Mouse (Mus musculus): ENCODE results near the gene Gsdma2. TPM values are rescaled to one million over a fixed set of nuclear protein-coding genes. Genes with fewer than 3 reads are reported as not detected.
"Not testable (repeated sequence)": the region's sequence is repeated elsewhere in the genome, so short reads cannot be mapped to it uniquely, and the experiment has no call there.

The Gsdma2 gene
- polyA plus RNA-seq, 1 experiment from 2014 or later: not detected

GRCm38 (mm10) chr11:98673136-98673535 lies 26.6 kb downstream of the Gsdma2 start:
- H3K4me3 ChIP-seq (ENCODE audit: low read length); H3K9me3 ChIP-seq (ENCODE audit: control insufficient read depth, low read length); H3K4me1 ChIP-seq (ENCODE audit: control insufficient read depth, insufficient read depth, low read depth, low read length); H3K36me3 ChIP-seq (ENCODE audit: control insufficient read depth, insufficient read depth, low read length); H3K27me3 ChIP-seq (replicated peaks; ENCODE audit: control insufficient read depth, insufficient read depth, low read length); H3K9ac ChIP-seq (ENCODE audit: low read depth, low read length); H3K27ac ChIP-seq (ENCODE audit: low read depth, low read length): not testable (repeated sequence)
- peak overlapping the region; percentile 25; the same call in 1 of the 2 replicates for H3K4me2 ChIP-seq (ENCODE audit: low read length)
- WGBS: 6% methylated on average over 6 of the region's 7 CpGs
- 0 out of 2 replicates have a peak, but pooled peaks have one; percentile 50 for ATAC-seq

- Histone ChIP-seq H3K27me3 (replicated peaks; ENCODE audit: control insufficient read depth, insufficient read depth, low read length) (no peaks in the 10 kb centered on the region), H3K36me3 (ENCODE audit: control insufficient read depth, insufficient read depth, low read length) (no peaks in the 10 kb centered on the region), H3K4me2 (ENCODE audit: low read length) (no peak overlapping the region), H3K4me1 (ENCODE audit: control insufficient read depth, insufficient read depth, low read depth, low read length) (no peaks in the 10 kb centered on the region), H3K4me3 (ENCODE audit: low read length) (no peak overlapping the region), H3K27ac (ENCODE audit: low read depth, low read length) (no peak overlapping the region), H3K9ac (ENCODE audit: low read depth, low read length) (no peak overlapping the region), H3K9me3 (ENCODE audit: control insufficient read depth, low read length) (no peaks in the 10 kb centered on the region)
- 52% methylated on average over 7 of the region's 7 CpGs for WGBS
- ATAC-seq: no peak
Measured at GRCm38 (mm10) chr11:98675829-98676363, 29.3 kb downstream of the Gsdma2 start.

- Histone ChIP-seq H3K9me3 (ENCODE audit: control insufficient read depth, low read length) (no peaks in the 10 kb centered on the region), H3K4me1 (ENCODE audit: control insufficient read depth, insufficient read depth, low read depth, low read length) (peaks cover 10% of the 10 kb centered on the region), H3K27me3 (replicated peaks; ENCODE audit: control insufficient read depth, insufficient read depth, low read length) (no peaks in the 10 kb centered on the region), H3K4me2 (ENCODE audit: low read length) (no peak overlapping the region), H3K4me3 (ENCODE audit: low read length) (no peak overlapping the region), H3K27ac (ENCODE audit: low read depth, low read length) (no peak overlapping the region), H3K36me3 (ENCODE audit: control insufficient read depth, insufficient read depth, low read length) (no peaks in the 10 kb centered on the region), H3K9ac (ENCODE audit: low read depth, low read length) (no peak overlapping the region)
- ATAC-seq: no peak
- WGBS: 96% methylated on average over 1 of the region's 1 CpGs
Measured at GRCm38 (mm10) chr11:98680023-98680422, 33.5 kb downstream of the Gsdma2 start.

DNA sequence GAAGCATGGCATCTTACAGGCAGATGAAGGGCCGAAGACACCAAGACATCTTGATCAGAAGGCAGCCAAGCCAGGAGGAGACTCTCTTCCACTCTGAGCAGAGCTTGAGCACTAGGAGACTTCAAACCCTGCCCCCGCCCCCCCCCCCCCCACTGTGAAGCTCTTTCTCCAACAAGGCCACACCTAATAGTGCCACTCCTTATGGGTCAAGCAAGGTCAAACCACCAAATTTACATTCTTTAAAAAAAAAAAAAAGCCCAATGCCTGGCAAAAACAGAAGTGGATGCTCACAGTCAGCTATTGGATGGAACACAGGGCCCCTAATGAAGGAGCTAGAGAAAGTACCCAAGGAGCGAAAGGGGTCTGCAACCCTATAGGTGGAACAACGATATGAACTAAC lies 34.0 kb downstream of the Gsdma2 start:
- not testable (repeated sequence) for H3K4me2 ChIP-seq (ENCODE audit: low read length); H3K27ac ChIP-seq (ENCODE audit: low read depth, low read length); ATAC-seq; H3K9ac ChIP-seq (ENCODE audit: low read depth, low read length); H3K9me3 ChIP-seq (ENCODE audit: control insufficient read depth, low read length); H3K4me3 ChIP-seq (ENCODE audit: low read length); H3K36me3 ChIP-seq (ENCODE audit: control insufficient read depth, insufficient read depth, low read length); H3K4me1 ChIP-seq (ENCODE audit: control insufficient read depth, insufficient read depth, low read depth, low read length); H3K27me3 ChIP-seq (replicated peaks; ENCODE audit: control insufficient read depth, insufficient read depth, low read length)
- WGBS: 92% methylated on average over 4 of the region's 4 CpGs

- peaks cover 10% of the 10 kb centered on the region for H3K4me1 ChIP-seq (ENCODE audit: control insufficient read depth, insufficient read depth, low read depth, low read length)
- peaks cover 5% of the 10 kb centered on the region for H3K36me3 ChIP-seq (ENCODE audit: control insufficient read depth, insufficient read depth, low read length)
- 87% methylated on average over 4 of the region's 4 CpGs for WGBS
- ATAC-seq: no peak
- H3K4me3 ChIP-seq (ENCODE audit: low read length): no peak overlapping the region
- no peaks in the 10 kb centered on the region for H3K9me3 ChIP-seq (ENCODE audit: control insufficient read depth, low read length)
- H3K27ac ChIP-seq (ENCODE audit: low read depth, low read length): no peak overlapping the region
- no peaks in the 10 kb centered on the region for H3K27me3 ChIP-seq (replicated peaks; ENCODE audit: control insufficient read depth, insufficient read depth, low read length)
- no peak overlapping the region for H3K9ac ChIP-seq (ENCODE audit: low read depth, low read length)
- no peak overlapping the region for H3K4me2 ChIP-seq (ENCODE audit: low read length)
Measured at GRCm38 (mm10) chr11:98681186-98681585, 34.6 kb downstream of the Gsdma2 start.

- peaks cover 13% of the 10 kb centered on the region for H3K36me3 ChIP-seq (ENCODE audit: control insufficient read depth, insufficient read depth, low read length)
- H3K27ac ChIP-seq (ENCODE audit: low read depth, low read length): peak within 1 kb of the TSS; percentile 77
- peak within 1 kb of the TSS; percentile 88 for H3K4me3 ChIP-seq (ENCODE audit: low read length)
- 5% methylated on average over 45 of the region's 45 CpGs for WGBS
- peak; percentile 98 for ATAC-seq
- peaks cover 10% of the 10 kb centered on the region for H3K4me1 ChIP-seq (ENCODE audit: control insufficient read depth, insufficient read depth, low read depth, low read length)
- no peaks in the 10 kb centered on the region for H3K27me3 ChIP-seq (replicated peaks; ENCODE audit: control insufficient read depth, insufficient read depth, low read length)
- H3K4me2 ChIP-seq (ENCODE audit: low read length): peak within 1 kb of the TSS; percentile 82
- peak within 1 kb of the TSS; percentile 97 for H3K9ac ChIP-seq (ENCODE audit: low read depth, low read length)
- H3K9me3 ChIP-seq (ENCODE audit: control insufficient read depth, low read length): no peaks in the 10 kb centered on the region
Measured at GRCm38 (mm10) chr11:98681786-98682745, 35.5 kb downstream of the Gsdma2 start, which contains the start of gene Psmd3. Psmd3 (plus strand) TSS chr11:98682554.

DNA sequence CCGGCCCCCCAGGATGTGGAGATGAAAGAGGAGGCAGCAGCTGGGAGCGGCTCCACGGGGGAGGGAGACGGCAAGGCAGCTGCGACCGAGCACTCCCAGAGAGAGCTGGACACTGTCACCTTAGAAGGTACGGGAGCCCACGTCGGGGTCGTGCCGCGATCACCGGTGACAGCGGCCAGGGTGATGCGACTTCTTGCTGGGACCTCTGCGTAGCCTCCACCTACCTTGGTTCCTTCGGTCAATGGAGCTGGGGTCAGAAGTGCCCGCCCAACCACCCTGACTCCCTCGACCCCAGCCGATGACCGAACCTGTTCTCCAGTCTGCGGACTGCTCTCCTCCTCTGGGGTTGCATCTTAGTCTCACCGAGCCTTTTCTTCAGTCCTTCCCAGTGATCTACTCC lies 36.3 kb downstream of the Gsdma2 start:
- ATAC-seq: peak; percentile 13; the same call in 1 of the 2 replicates
- H3K36me3 ChIP-seq (ENCODE audit: control insufficient read depth, insufficient read depth, low read length): peaks cover 19% of the 10 kb centered on the region
- peak overlapping the region; percentile 88 for H3K4me3 ChIP-seq (ENCODE audit: low read length)
- H3K9me3 ChIP-seq (ENCODE audit: control insufficient read depth, low read length): no peaks in the 10 kb centered on the region
- peak overlapping the region; percentile 97 for H3K9ac ChIP-seq (ENCODE audit: low read depth, low read length)
- peak overlapping the region; percentile 82 for H3K4me2 ChIP-seq (ENCODE audit: low read length)
- peaks cover 10% of the 10 kb centered on the region for H3K4me1 ChIP-seq (ENCODE audit: control insufficient read depth, insufficient read depth, low read depth, low read length)
- H3K27me3 ChIP-seq (replicated peaks; ENCODE audit: control insufficient read depth, insufficient read depth, low read length): no peaks in the 10 kb centered on the region
- 1% methylated on average over 23 of the region's 23 CpGs for WGBS
- H3K27ac ChIP-seq (ENCODE audit: low read depth, low read length): peak overlapping the region; percentile 77

- WGBS: 91% methylated on average over 9 of the region's 9 CpGs
- Histone ChIP-seq H3K9ac (ENCODE audit: low read depth, low read length) (no peak overlapping the region), H3K9me3 (ENCODE audit: control insufficient read depth, low read length) (no peaks in the 10 kb centered on the region), H3K27ac (ENCODE audit: low read depth, low read length) (no peak overlapping the region), H3K36me3 (ENCODE audit: control insufficient read depth, insufficient read depth, low read length) (peaks cover 38% of the 10 kb centered on the region), H3K27me3 (replicated peaks; ENCODE audit: control insufficient read depth, insufficient read depth, low read length) (no peaks in the 10 kb centered on the region), H3K4me1 (ENCODE audit: control insufficient read depth, insufficient read depth, low read depth, low read length) (peaks cover 10% of the 10 kb centered on the region), H3K4me2 (ENCODE audit: low read length) (no peak overlapping the region), H3K4me3 (ENCODE audit: low read length) (no peak overlapping the region)
- no peak for ATAC-seq
Measured at GRCm38 (mm10) chr11:98685642-98686041, 39.1 kb downstream of the Gsdma2 start.

GRCm38 (mm10) chr11:98686976-98687375 lies 40.4 kb downstream of the Gsdma2 start:
- Histone ChIP-seq H3K4me2 (ENCODE audit: low read length) (no peak overlapping the region), H3K4me1 (ENCODE audit: control insufficient read depth, insufficient read depth, low read depth, low read length) (peaks cover 10% of the 10 kb centered on the region), H3K27ac (ENCODE audit: low read depth, low read length) (no peak overlapping the region), H3K9ac (ENCODE audit: low read depth, low read length) (no peak overlapping the region), H3K4me3 (ENCODE audit: low read length) (no peak overlapping the region), H3K36me3 (ENCODE audit: control insufficient read depth, insufficient read depth, low read length) (peaks cover 52% of the 10 kb centered on the region), H3K27me3 (replicated peaks; ENCODE audit: control insufficient read depth, insufficient read depth, low read length) (no peaks in the 10 kb centered on the region), H3K9me3 (ENCODE audit: control insufficient read depth, low read length) (no peaks in the 10 kb centered on the region)
- no peak for ATAC-seq
- whole genome bisulfite sequencing: 90% methylated on average over 4 of the region's 4 CpGs
